Mouse (Mus musculus): ENCODE data around the gene Gm9774.

- no peak for TF ChIP-seq POLR2A (IDR thresholded peaks at IDR 0.05; ENCODE audit: insufficient read length, low read depth)
- TF ChIP-seq TCF12 (IDR thresholded peaks at IDR 0.05; ENCODE audit: insufficient read depth, poor library complexity, severe bottlenecking): no peak
- no peak for TF ChIP-seq USF1 (IDR thresholded peaks at IDR 0.05; ENCODE audit: low read depth)
- no peak for TF ChIP-seq MYOG (IDR thresholded peaks at IDR 0.05; ENCODE audit: control insufficient read depth in 1 of 3, insufficient read depth in 1 of 3, insufficient read length in 2 of 3, low read depth in 2 of 3)
- no peak for TF ChIP-seq MAX (IDR thresholded peaks at IDR 0.05; ENCODE audit: low read depth)
- no peak for TF ChIP-seq TCF3 (IDR thresholded peaks at IDR 0.05; ENCODE audit: insufficient read length, low read depth)
- no peak for TF ChIP-seq CEBPB (IDR thresholded peaks at IDR 0.05; ENCODE audit: insufficient read depth, poor library complexity, severe bottlenecking)
- TF ChIP-seq MYOD1 (IDR thresholded peaks at IDR 0.05; ENCODE audit: control insufficient read depth in 1 of 3, insufficient read length in 2 of 3, low read depth in 2 of 3): no peak
Measured at GRCm38 (mm10) chr3:92429323-92429722, at the start of gene Gm9774.

Measured in myocyte (in vitro differentiated cells).